Mouse (Mus musculus) midbrain, embryonic 14.5 days (tissue): ENCODE measurements around the gene Endod1. TPM values are rescaled to one million over a fixed set of nuclear protein-coding genes. Genes with fewer than 3 reads are reported as not detected.
"Not testable (repeated sequence)": the region's sequence is repeated elsewhere in the genome, so short reads cannot be mapped to it uniquely, and the experiment has no call there.

ENCODE experiments used
- ATAC-seq: fragments of 200-750 bp; cut with Nextera tagmentation; 2 replicates; pipeline ENCODE4 v1.8.0; 2017; ENCODE audit warnings: moderate number of reproducible peaks, moderate library complexity; ENCODE audit not compliant: low FRiP score, low TSS enrichment
- DNase-seq: peaks from one replicate; pipeline ENCODE4 v3.0.0-alpha.2; 2015
- H3K27ac ChIP-seq: fragments of 300-500 bp; sonication (generic); replicated peaks from 2 replicates; pipeline ENCODE4 v1.5.1; 2014; ENCODE audit warnings: mild to moderate bottlenecking, low read depth, low read length, moderate library complexity
- H3K27me3 ChIP-seq: fragments of 300-500 bp; sonication (generic); 2 replicates; pipeline ENCODE4 v1.6.1; 2014; ENCODE audit warnings: low read length, control low read depth, mixed read lengths; ENCODE audit not compliant: control insufficient read depth, insufficient read depth
- H3K36me3 ChIP-seq: fragments of 300-500 bp; sonication (generic); 2 replicates; pipeline ENCODE4 v1.6.1; 2014; ENCODE audit warnings: low read length, control low read depth; ENCODE audit not compliant: control insufficient read depth, insufficient read depth
- H3K4me1 ChIP-seq: fragments of 300-500 bp; sonication (generic); 2 replicates; pipeline ENCODE4 v1.6.1; 2014; ENCODE audit warnings: mild to moderate bottlenecking, antibody characterized with exemption, low read length, control low read depth; ENCODE audit not compliant: control insufficient read depth, insufficient read depth
- H3K4me2 ChIP-seq: fragments of 300-500 bp; sonication (generic); 2 replicates; pipeline ENCODE4 v1.6.1; 2014; ENCODE audit warnings: mild to moderate bottlenecking, low read length, moderate library complexity
- H3K4me3 ChIP-seq: fragments of 300-500 bp; sonication (generic); replicated peaks from 2 replicates; pipeline ENCODE4 v1.5.1; 2014; ENCODE audit warnings: low read depth, low read length
- H3K9ac ChIP-seq: fragments of 300-500 bp; sonication (generic); replicated peaks from 2 replicates; pipeline ENCODE4 v1.6.1; 2014; ENCODE audit warnings: mild to moderate bottlenecking, low read length, moderate library complexity
- H3K9me3 ChIP-seq: fragments of 300-500 bp; sonication (generic); 2 replicates; pipeline ENCODE4 v1.6.1; 2016; ENCODE audit warnings: low read length, control low read depth, mixed read lengths; ENCODE audit not compliant: control insufficient read depth
- WGBS: fragments of 180-500 bp; shearing (Covaris S2); extraction: QIAGEN DNeasy Blood & Tissue Kit; methylation state at CpG from one replicate; pipeline ENCODE4 v1.1.7; 2014; 5-methylcytosine and 5-hydroxymethylcytosine counted together
- polyA plus RNA-seq: library from polyadenylated mRNA; unstranded; fragments of >200 nt; fragmentation: Nextera tagmentation; extraction: Ambion mirVana; gene quantifications from 2 replicates; pipeline ENCODE4 v1.2.1, GENCODE M21; 2014

The Endod1 gene
- polyA plus RNA-seq, 1 experiment from 2014 or later, result 22.4 TPM

DNA sequence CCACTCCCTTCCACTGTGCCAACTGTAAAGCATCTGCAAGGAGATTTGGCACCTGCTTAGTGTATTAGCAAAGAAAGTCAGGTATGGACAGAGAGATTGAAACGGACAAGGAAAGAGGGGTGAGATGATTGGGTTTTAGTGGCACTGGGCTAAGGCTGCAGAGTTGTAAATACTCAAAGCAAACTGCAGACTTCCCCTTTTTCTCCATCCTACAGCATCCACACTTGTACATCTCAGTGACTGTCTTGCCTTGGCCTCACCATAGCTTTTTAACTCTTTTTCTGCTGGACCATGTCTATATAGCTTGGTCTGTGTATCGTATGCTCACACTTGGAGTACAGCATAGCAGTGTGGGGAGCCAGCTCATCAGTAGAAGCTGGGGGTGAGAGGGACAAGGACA, 30.5 kb downstream of the Endod1 start:
- H3K4me2 ChIP-seq, result no peak overlapping the region
- no peak overlapping the region for H3K27ac ChIP-seq
- no peak for ATAC-seq
- WGBS, result 76% methylated on average over 2 of the region's 2 CpGs
- no peak overlapping the region for H3K4me3 ChIP-seq
- H3K9me3 ChIP-seq, result no peaks in the 10 kb centered on the region
- no peaks in the 10 kb centered on the region for H3K4me1 ChIP-seq
- DNase-seq, result no peak
- H3K36me3 ChIP-seq, result no peaks in the 10 kb centered on the region
- no peak overlapping the region for H3K9ac ChIP-seq
- H3K27me3 ChIP-seq, result no peaks in the 10 kb centered on the region

DNA sequence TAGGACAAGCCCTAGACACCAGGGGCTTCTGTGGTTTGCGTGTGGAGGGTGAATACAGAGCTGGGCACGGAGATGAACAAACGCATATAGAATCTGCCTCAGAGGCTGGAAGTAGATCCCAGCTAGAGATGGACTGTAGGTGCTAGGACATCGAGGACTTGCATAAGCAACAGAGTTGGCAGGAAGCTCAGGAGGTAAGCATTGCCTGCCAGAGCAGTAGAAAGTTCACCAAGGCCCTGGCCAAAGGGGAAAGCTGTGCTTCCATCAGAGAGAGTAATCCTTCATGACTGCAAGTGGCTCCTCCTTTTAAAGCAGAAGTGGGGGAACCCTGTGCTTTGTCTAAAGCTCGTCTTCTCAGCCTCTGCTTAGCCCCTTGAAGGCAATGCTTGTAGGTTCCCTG, 31.9 kb downstream of the Endod1 start:
- H3K4me3 ChIP-seq, result no peak overlapping the region
- no peaks in the 10 kb centered on the region for H3K4me1 ChIP-seq
- no peaks in the 10 kb centered on the region for H3K9me3 ChIP-seq
- ATAC-seq (no peak), DNase-seq (no peak)
- H3K36me3 ChIP-seq, result no peaks in the 10 kb centered on the region
- no peak overlapping the region for H3K9ac ChIP-seq
- no peak overlapping the region for H3K4me2 ChIP-seq
- no peak overlapping the region for H3K27ac ChIP-seq
- no peaks in the 10 kb centered on the region for H3K27me3 ChIP-seq
- 85% methylated on average over 5 of the region's 5 CpGs for WGBS

GRCm38 (mm10) chr9:14348416-14348815, 32.9 kb downstream of the Endod1 start:
- WGBS, result 59% methylated on average over 4 of the region's 4 CpGs
- Histone ChIP-seq H3K4me3 (no peak overlapping the region), H3K9ac (no peak overlapping the region), H3K27me3 (no peaks in the 10 kb centered on the region), H3K27ac (no peak overlapping the region), H3K36me3 (no peaks in the 10 kb centered on the region), H3K4me2 (no peak overlapping the region), H3K4me1 (no peaks in the 10 kb centered on the region), H3K9me3 (no peaks in the 10 kb centered on the region)
- peak; percentile 18 for DNase-seq
- no peak for ATAC-seq

GRCm38 (mm10) chr9:14345866-14346265, 35.4 kb downstream of the Endod1 start:
- not testable (repeated sequence) for H3K4me1 ChIP-seq, H3K9me3 ChIP-seq, DNase-seq, H3K4me2 ChIP-seq, ATAC-seq, H3K9ac ChIP-seq, H3K4me3 ChIP-seq, H3K36me3 ChIP-seq, H3K27me3 ChIP-seq, H3K27ac ChIP-seq
- WGBS, result 89% methylated on average over 4 of the region's 4 CpGs

DNA sequence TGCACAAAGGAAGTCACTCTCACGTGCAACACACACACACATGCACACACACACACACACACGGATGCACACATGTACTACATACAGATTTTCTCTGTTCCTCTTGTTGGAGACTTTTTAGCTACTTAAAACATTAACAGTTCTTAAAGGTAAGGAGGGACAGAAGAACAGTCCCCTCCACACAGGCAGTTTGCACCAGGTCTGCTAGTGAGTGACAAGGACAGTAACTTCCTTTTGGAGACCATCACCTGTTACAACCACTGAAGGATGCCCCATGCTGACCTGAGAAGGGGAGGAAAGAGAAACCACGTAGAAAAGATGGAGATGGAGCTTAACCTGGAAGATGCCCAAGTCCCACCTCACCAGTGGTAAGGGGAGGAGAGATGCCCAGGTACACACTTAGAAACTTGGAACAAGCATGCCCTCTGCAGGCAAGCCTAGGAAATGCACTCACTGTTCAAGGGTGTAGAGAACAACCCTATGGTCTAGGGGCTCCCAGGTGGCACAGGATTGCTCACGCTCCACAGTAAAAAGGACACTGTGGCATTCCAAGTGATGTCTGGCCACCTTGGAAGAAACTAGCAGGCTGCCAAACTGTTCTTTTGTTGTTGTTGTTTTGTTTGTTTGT, 39.2 kb downstream of the Endod1 start:
- Histone ChIP-seq H3K9ac (no peak overlapping the region), H3K9me3 (no peaks in the 10 kb centered on the region), H3K36me3 (no peaks in the 10 kb centered on the region), H3K4me2 (no peak overlapping the region), H3K27ac (no peak overlapping the region), H3K27me3 (no peaks in the 10 kb centered on the region), H3K4me1 (no peaks in the 10 kb centered on the region), H3K4me3 (no peak overlapping the region)
- ATAC-seq, result peak; percentile 80
- peak; percentile 90 for DNase-seq
- 54% methylated on average over 4 of the region's 4 CpGs for WGBS

DNA sequence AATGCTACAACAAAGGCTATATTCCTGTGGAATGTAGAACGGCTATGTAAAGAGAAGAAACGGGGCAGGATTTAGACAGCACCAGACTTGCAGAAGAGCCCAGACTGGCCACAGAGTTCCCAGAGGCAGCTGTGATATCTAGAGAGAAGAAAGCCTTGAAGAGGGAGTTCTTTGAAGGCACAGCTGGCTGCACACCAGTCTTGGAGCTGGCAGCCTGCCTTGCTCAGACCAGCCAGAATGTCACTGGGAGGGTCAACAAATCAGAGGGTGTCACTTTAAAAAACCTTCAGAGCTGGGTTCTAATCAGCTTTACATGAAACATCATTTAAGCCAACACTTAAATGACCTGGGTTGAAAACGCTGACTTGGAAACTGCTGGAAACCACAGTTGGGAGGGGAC, 42.6 kb downstream of the Endod1 start:
- Histone ChIP-seq H3K27ac (no peak overlapping the region), H3K9me3 (no peaks in the 10 kb centered on the region), H3K9ac (no peak overlapping the region), H3K27me3 (no peaks in the 10 kb centered on the region), H3K4me1 (no peaks in the 10 kb centered on the region), H3K36me3 (no peaks in the 10 kb centered on the region), H3K4me2 (no peak overlapping the region), H3K4me3 (no peak overlapping the region)
- 73% methylated on average over 3 of the region's 3 CpGs for WGBS
- DNase-seq, result no peak
- ATAC-seq, result no peak

DNA sequence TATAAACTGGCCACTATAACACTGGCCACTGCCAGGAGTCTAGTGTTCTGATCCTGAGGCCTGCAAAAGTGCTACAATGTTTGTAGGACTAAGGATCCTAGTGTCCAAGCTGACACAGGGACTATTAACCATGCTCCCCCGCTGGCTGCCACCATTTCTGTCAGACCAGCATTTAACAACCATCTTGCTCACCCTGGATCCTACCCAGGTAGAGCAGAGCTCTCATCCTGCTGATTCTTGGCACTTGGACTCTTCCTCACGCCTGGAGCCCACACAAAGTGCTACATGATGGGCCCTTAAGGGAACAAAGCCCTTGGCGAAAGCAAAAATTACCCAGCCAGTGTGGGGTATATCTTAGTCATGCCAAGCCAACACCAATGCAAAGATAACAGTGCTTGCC, 44.4 kb downstream of the Endod1 start:
- WGBS, result 88% methylated on average over 3 of the region's 3 CpGs
- Histone ChIP-seq H3K4me3 (no peak overlapping the region), H3K36me3 (peaks cover 8% of the 10 kb centered on the region), H3K27me3 (no peaks in the 10 kb centered on the region), H3K9me3 (no peaks in the 10 kb centered on the region), H3K4me1 (no peaks in the 10 kb centered on the region), H3K27ac (no peak overlapping the region), H3K4me2 (no peak overlapping the region), H3K9ac (no peak overlapping the region)
- ATAC-seq (no peak), DNase-seq (no peak)

- no peak overlapping the region for H3K9ac ChIP-seq
- no peak overlapping the region for H3K4me3 ChIP-seq
- peaks cover 15% of the 10 kb centered on the region for H3K36me3 ChIP-seq
- H3K4me1 ChIP-seq, result no peaks in the 10 kb centered on the region
- H3K27ac ChIP-seq, result no peak overlapping the region
- WGBS, result 87% methylated on average over 4 of the region's 4 CpGs
- no peak overlapping the region for H3K4me2 ChIP-seq
- DNase-seq, result no peak
- no peaks in the 10 kb centered on the region for H3K27me3 ChIP-seq
- no peak for ATAC-seq
- no peaks in the 10 kb centered on the region for H3K9me3 ChIP-seq
Measured at GRCm38 (mm10) chr9:14335829-14336228, 45.5 kb downstream of the Endod1 start.

- 95% methylated on average over 1 of the region's 1 CpGs for WGBS
- Histone ChIP-seq H3K4me2 (no peak overlapping the region), H3K9me3 (no peaks in the 10 kb centered on the region), H3K36me3 (peaks cover 50% of the 10 kb centered on the region), H3K4me1 (no peaks in the 10 kb centered on the region), H3K27me3 (no peaks in the 10 kb centered on the region), H3K4me3 (no peak overlapping the region), H3K27ac (no peak overlapping the region), H3K9ac (no peak overlapping the region)
- no peak for ATAC-seq
- DNase-seq, result no peak
Measured at GRCm38 (mm10) chr9:14316618-14317017, 64.7 kb downstream of the Endod1 start.
